Mouse (Mus musculus) hindbrain, embryonic 13.5 days (tissue): ENCODE data around the gene Rcn2. TPM values are rescaled to one million over a fixed set of nuclear protein-coding genes. Genes with fewer than 3 reads are reported as not detected.

Experiments used
- ATAC-seq: fragments of 200-750 bp; cut with Nextera tagmentation; 2 replicates; pipeline ENCODE4 v1.8.0; 2017; ENCODE audit warnings: moderate TSS enrichment; ENCODE audit not compliant: low FRiP score
- H3K27ac ChIP-seq: fragments of 300-500 bp; sonication (generic); 2 replicates; pipeline ENCODE4 v1.5.1; 2015; ENCODE audit warnings: inconsistent platforms, mild to moderate bottlenecking, moderate library complexity
- H3K27me3 ChIP-seq: fragments of 300-500 bp; sonication (generic); 2 replicates; pipeline ENCODE4 v1.6.1; 2015; ENCODE audit warnings: mild to moderate bottlenecking, inconsistent platforms
- H3K36me3 ChIP-seq: fragments of 300-500 bp; sonication (generic); 2 replicates; pipeline ENCODE4 v1.6.1; 2015; ENCODE audit warnings: mild to moderate bottlenecking, inconsistent platforms
- H3K4me1 ChIP-seq: fragments of 300-500 bp; sonication (generic); replicated peaks from 2 replicates; pipeline ENCODE4 v1.6.1; 2015; ENCODE audit warnings: inconsistent platforms
- H3K4me2 ChIP-seq: fragments of 300-500 bp; sonication (generic); 2 replicates; pipeline ENCODE4 v1.6.1; 2015; ENCODE audit warnings: inconsistent platforms, mild to moderate bottlenecking, moderate library complexity
- H3K4me3 ChIP-seq: fragments of 300-500 bp; sonication (generic); 2 replicates; pipeline ENCODE4 v1.5.1; 2015; ENCODE audit warnings: mild to moderate bottlenecking, inconsistent platforms
- H3K9ac ChIP-seq: fragments of 300-500 bp; sonication (generic); 2 replicates; pipeline ENCODE4 v1.6.1; 2015; ENCODE audit warnings: mild to moderate bottlenecking, inconsistent platforms
- H3K9me3 ChIP-seq: fragments of 300-500 bp; sonication (generic); 2 replicates; pipeline ENCODE4 v1.6.1; 2016; ENCODE audit warnings: inconsistent platforms
- WGBS: fragments of 180-500 bp; shearing (Covaris S2); methylation state at CpG from one replicate; pipeline ENCODE4 v1.1.7; 2015; 5-methylcytosine and 5-hydroxymethylcytosine counted together
- polyA plus RNA-seq: library from polyadenylated mRNA; unstranded; fragments of >200 nt; fragmentation: Nextera tagmentation; extraction: Ambion mirVana; gene quantifications from 2 replicates; pipeline ENCODE4 v1.2.1, GENCODE M21; 2015

The Rcn2 gene
- polyA plus RNA-seq, 1 experiment from 2014 or later, result 296 TPM

GRCm38 (mm10) chr9:56101022-56101421 is 59.4 kb downstream of the Rcn2 start:
- 46% methylated on average over 4 of the region's 4 CpGs for WGBS
- Histone ChIP-seq H3K27ac (no peak overlapping the region), H3K36me3 (no peaks in the 10 kb centered on the region), H3K9ac (no peak overlapping the region), H3K9me3 (no peaks in the 10 kb centered on the region), H3K4me1 (no peaks in the 10 kb centered on the region), H3K4me2 (no peak overlapping the region), H3K4me3 (no peak overlapping the region), H3K27me3 (no peaks in the 10 kb centered on the region)
- no peak for ATAC-seq

DNA sequence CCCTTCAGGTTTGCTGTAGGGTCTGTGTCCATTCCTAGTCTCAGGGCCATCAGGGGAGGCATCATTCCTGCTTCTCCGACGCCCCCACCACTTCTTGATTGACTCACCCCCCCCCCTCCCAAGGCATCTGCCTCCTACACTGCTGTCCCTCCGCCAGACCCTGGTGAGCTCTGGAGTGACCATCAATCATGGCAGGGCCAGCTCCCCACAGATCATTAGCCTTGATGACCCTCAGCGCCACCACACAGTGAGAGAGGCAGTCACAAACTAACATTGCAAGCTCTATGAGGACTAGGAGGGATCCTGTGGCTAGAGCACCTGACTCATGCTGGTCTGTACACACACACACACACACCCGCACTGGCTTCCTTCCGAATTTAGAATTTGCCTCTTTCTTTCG is 63.3 kb downstream of the Rcn2 start:
- Histone ChIP-seq H3K4me1 (no peaks in the 10 kb centered on the region), H3K4me3 (no peak overlapping the region), H3K9ac (no peak overlapping the region), H3K27me3 (no peaks in the 10 kb centered on the region), H3K4me2 (no peak overlapping the region), H3K36me3 (no peaks in the 10 kb centered on the region), H3K27ac (no peak overlapping the region), H3K9me3 (no peaks in the 10 kb centered on the region)
- ATAC-seq, result no peak
- 51% methylated on average over 7 of the region's 7 CpGs for WGBS

DNA sequence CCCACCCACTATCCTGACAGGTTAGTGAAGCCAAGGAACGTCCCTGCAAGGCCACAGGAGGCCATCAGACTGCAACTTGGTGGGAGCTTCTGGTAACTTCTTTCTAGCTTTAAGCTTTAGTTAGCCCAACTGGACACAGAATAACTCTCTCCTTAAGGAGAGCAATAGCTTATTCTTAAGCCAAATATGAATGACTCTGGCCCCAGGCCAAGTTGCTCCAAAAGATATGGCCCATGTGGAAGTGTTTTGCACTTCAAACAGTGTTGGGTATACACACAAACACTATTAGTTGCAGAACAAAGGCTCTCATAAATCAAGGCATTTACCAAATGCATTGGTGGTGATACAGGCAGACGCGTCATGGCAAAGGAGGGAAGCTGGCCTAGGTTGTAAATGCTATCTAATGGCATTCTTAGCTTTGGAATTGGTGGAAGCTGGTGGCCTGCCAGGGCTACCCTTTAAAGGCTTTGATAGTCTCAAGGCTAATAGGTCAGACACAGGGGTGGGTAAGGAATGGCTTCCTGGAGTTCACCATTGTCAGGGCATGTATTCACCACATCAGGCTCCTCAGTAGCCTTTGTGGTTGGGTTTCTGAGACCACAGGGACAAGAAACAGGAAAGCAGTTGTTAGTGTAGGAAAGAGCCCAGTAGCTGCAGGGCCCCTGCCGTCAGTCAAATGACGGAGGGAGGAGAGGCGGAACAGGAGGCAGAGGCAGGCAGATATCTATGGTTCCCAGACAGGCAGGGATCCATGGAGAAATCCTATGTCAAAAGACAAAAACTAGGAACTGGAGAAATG is 64.8 kb downstream of the Rcn2 start:
- H3K4me1 ChIP-seq, result no peaks in the 10 kb centered on the region
- H3K36me3 ChIP-seq, result no peaks in the 10 kb centered on the region
- H3K27ac ChIP-seq, result no peak overlapping the region
- H3K9ac ChIP-seq, result no peak overlapping the region
- H3K9me3 ChIP-seq, result no peaks in the 10 kb centered on the region
- no peak overlapping the region for H3K4me2 ChIP-seq
- WGBS, result 59% methylated on average over 6 of the region's 6 CpGs
- no peak for ATAC-seq
- H3K27me3 ChIP-seq, result no peaks in the 10 kb centered on the region
- no peak overlapping the region for H3K4me3 ChIP-seq

GRCm38 (mm10) chr9:56107527-56107926 is 65.9 kb downstream of the Rcn2 start:
- Histone ChIP-seq H3K36me3 (no peaks in the 10 kb centered on the region), H3K4me3 (no peak overlapping the region), H3K27ac (no peak overlapping the region), H3K9me3 (no peaks in the 10 kb centered on the region), H3K27me3 (no peaks in the 10 kb centered on the region), H3K9ac (no peak overlapping the region), H3K4me1 (no peaks in the 10 kb centered on the region), H3K4me2 (no peak overlapping the region)
- 72% methylated on average over 6 of the region's 6 CpGs for WGBS
- ATAC-seq, result no peak

DNA sequence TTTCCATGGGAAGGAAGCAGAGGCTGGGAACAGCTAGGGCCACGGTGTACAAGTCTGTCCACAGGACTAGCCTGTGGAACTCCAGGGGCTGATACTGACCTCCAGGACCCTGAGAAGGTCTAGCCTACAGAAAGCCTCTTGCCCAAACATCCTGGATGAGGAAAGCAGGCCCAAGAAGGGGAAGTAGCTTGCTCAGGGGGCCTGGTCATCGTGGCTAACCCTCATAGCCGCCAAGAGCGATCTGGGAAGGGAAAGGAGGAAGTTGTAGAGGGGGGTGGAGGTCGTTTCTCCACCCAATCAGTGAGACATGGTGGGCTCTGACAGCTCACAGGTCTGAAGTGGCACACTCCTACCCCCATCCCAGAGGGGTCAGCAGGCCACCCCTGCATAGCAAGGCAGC is 66.5 kb downstream of the Rcn2 start:
- Histone ChIP-seq H3K27ac (no peak overlapping the region), H3K4me2 (no peak overlapping the region), H3K27me3 (no peaks in the 10 kb centered on the region), H3K36me3 (no peaks in the 10 kb centered on the region), H3K9ac (no peak overlapping the region), H3K4me1 (no peaks in the 10 kb centered on the region), H3K4me3 (no peak overlapping the region), H3K9me3 (no peaks in the 10 kb centered on the region)
- ATAC-seq, result no peak
- 88% methylated on average over 5 of the region's 5 CpGs for WGBS

Other genes starting within 250 kb of the Rcn2 start
- 42.1 and 43.3 TPM in 2 replicates for gene Scaper, start 103.7 kb upstream of the Rcn2 start, polyA plus RNA-seq
- gene 4930563M21Rik, start 31.3 kb upstream of the Rcn2 start, polyA plus RNA-seq, result not detected in 2 replicates
- gene Pstpip1, start 48.1 kb downstream of the Rcn2 start, polyA plus RNA-seq, result 0.70 and 0.73 TPM in 2 replicates
- gene Tspan3, start 123.6 kb downstream of the Rcn2 start, polyA plus RNA-seq, result 575 and 579 TPM in 2 replicates